Mouse (Mus musculus): ENCODE results near the gene Bahcc1.

The Bahcc1 gene

GRCm38 (mm10) chr11:120264008-120264407 is 31.3 kb downstream of the Bahcc1 start:
- in situ Hi-C loops (cut with MboI; ENCODE audit: low pct_unique_long_range_greater_than_20kb in 1 of 2, low sequenced_read_pairs in 2 of 2, unreplicated experiment in 1 of 2), result no loop called here

- in situ Hi-C loops (cut with MboI; ENCODE audit: low pct_unique_long_range_greater_than_20kb in 1 of 2, low sequenced_read_pairs in 2 of 2, unreplicated experiment in 1 of 2), result no loop called here
Measured at GRCm38 (mm10) chr11:120265458-120265857, 32.7 kb downstream of the Bahcc1 start.

- in situ Hi-C loops (cut with MboI; ENCODE audit: low pct_unique_long_range_greater_than_20kb in 1 of 2, low sequenced_read_pairs in 2 of 2, unreplicated experiment in 1 of 2), result no loop called here
Measured at GRCm38 (mm10) chr11:120266259-120266758, 33.6 kb downstream of the Bahcc1 start.

DNA sequence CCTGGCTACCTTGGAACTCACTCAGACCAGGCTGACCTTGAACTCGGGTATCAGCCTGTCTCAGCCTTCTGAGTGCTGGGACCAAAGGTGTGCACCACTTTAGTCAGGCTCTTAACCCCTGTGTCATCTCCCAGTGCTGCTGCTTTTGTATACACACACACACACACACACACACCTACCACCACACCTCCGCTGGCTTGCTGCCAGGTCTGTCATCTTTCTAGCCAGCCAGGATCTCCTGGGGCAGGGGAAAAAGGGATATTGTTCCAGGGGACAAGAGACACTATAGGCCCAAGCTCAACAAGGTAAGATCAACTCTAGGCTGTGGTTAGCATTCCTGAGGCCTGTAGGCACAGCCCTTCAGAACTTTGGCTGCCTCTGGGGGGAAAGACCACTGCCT is 34.5 kb downstream of the Bahcc1 start:
- in situ Hi-C loops (cut with MboI; ENCODE audit: low pct_unique_long_range_greater_than_20kb in 1 of 2, low sequenced_read_pairs in 2 of 2, unreplicated experiment in 1 of 2), result no loop called here

- in situ Hi-C loops (cut with MboI; ENCODE audit: low pct_unique_long_range_greater_than_20kb in 1 of 2, low sequenced_read_pairs in 2 of 2, unreplicated experiment in 1 of 2), result no loop called here
Measured at GRCm38 (mm10) chr11:120267676-120268075, 34.9 kb downstream of the Bahcc1 start.

- in situ Hi-C loops (cut with MboI; ENCODE audit: low pct_unique_long_range_greater_than_20kb in 1 of 2, low sequenced_read_pairs in 2 of 2, unreplicated experiment in 1 of 2), result no loop called here
Measured at GRCm38 (mm10) chr11:120268195-120268967, 35.6 kb downstream of the Bahcc1 start.

DNA sequence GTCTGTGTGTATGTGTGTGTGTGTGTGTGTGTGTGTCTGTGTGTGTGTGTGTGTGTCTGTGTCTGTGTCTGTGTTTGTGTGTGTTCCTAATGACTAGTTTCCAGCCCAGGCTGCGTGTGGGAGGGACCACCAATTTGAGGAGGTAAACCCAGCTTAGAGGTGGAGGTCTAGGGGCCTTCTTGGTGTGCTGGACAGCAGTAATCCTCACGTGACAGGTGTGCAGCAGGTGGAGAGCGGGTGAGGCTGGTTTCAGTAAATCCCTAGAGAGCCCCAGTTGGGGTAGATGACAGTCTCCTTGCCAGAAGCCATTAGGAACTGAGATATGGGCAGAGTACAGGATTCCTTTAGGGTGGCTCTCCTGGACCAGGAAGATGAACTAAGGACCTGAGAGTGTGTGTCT is 36.3 kb downstream of the Bahcc1 start:
- in situ Hi-C loops (cut with MboI; ENCODE audit: low pct_unique_long_range_greater_than_20kb in 1 of 2, low sequenced_read_pairs in 2 of 2, unreplicated experiment in 1 of 2), result no loop called here

- in situ Hi-C loops (cut with MboI; ENCODE audit: low pct_unique_long_range_greater_than_20kb in 1 of 2, low sequenced_read_pairs in 2 of 2, unreplicated experiment in 1 of 2), result no loop called here
Measured at GRCm38 (mm10) chr11:120269498-120270104, 36.9 kb downstream of the Bahcc1 start.

DNA sequence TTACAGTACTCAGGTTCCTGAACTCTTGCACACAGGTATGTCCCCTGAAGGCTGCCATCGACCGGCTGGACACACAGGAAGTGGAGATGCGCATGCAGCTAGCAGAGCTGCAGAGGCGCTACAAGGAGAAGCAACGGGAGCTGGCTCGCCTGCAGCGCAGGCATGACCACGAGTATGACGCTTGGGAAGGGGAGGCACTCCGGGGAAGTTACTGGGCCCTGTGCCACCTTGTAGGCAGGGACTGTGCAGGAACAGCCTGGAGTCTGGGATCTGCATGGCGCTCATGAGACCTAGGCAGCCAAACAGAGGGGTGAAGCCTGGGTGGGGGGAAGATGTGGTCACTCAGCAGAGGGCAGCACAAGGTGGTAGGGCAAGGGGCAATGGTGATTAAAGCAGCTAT is 46.6 kb downstream of the Bahcc1 start:
- in situ Hi-C loops (cut with MboI; ENCODE audit: low pct_unique_long_range_greater_than_20kb in 1 of 2, low sequenced_read_pairs in 2 of 2, unreplicated experiment in 1 of 2), result loop anchor here in 1 of 2 experiments (5.0 kb wide), 1 partner anchor 52 kb away; no protein-coding TSS in a partner anchor

DNA sequence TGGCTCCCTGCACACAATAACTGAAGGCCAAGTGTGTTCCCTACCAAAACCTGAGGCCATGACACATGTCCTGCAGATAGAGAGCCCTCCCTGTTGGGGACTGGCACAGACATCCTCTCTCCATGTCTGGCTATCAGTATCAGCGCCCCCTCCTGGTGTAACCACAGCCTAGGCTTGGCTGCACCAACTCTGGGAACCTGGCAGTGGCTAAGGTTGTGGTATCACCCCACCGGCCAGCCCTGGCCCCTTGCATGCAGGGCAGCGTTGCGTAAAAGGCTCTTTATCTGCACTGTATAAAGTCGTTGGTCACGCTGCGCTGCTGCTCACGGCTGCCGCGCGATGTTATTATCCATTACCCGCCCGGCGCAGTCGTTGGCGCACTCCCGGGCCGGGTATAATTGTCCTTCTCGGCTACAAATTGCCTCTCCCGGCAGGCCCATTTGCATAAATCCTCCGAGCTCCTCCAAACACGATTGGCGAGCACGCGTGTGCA is 47.6 kb downstream of the Bahcc1 start:
- in situ Hi-C loops (cut with MboI; ENCODE audit: low pct_unique_long_range_greater_than_20kb in 1 of 2, low sequenced_read_pairs in 2 of 2, unreplicated experiment in 1 of 2), result no loop called here

GRCm38 (mm10) chr11:120280774-120281173 is 48.0 kb downstream of the Bahcc1 start:
- in situ Hi-C loops (cut with MboI; ENCODE audit: low pct_unique_long_range_greater_than_20kb in 1 of 2, low sequenced_read_pairs in 2 of 2, unreplicated experiment in 1 of 2), result no loop called here

DNA sequence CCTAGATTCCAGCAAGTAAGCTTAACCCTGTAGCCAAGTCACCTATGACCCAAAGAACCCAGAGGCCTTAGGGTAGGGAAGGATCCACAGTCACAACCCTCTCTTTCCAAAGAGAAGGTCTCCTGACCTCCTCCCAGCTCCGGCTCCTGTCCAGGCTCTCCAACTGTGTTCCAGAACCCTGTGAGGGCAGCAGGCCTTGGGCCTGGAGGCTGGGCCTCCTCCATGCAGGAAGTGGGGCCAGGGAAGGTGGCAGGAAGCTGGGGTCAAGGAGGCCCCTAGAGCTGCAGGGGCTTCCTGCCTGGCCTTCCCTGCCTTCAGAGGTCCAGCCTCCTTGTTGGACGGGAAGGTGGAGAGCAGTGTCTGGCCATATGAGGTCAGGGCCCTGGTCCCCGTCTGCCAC is 48.5 kb downstream of the Bahcc1 start:
- in situ Hi-C loops (cut with MboI; ENCODE audit: low pct_unique_long_range_greater_than_20kb in 1 of 2, low sequenced_read_pairs in 2 of 2, unreplicated experiment in 1 of 2), result no loop called here

GRCm38 (mm10) chr11:120283542-120283941 is 50.8 kb downstream of the Bahcc1 start:
- in situ Hi-C loops (cut with MboI; ENCODE audit: low pct_unique_long_range_greater_than_20kb in 1 of 2, low sequenced_read_pairs in 2 of 2, unreplicated experiment in 1 of 2), result no loop called here

DNA sequence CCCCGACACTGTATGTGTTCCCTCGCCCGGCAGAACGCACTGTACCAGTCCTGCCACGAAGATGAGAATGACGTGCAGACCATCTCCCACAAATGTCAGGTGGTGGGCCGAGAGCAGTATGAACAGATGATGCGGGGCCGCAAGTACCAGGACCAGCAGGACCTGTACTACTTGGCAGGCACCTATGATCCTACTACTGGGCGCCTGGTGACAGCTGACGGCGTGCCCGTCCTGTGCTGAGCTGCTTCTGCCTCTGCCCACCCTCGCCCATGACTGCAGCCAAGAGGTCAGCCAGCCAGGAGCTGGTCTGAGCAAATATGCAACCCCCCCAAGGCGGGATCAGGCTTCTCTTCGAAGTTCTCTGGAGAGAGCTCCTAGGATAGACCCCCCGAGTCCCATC is 56.9 kb downstream of the Bahcc1 start:
- in situ Hi-C loops (cut with MboI; ENCODE audit: low pct_unique_long_range_greater_than_20kb in 1 of 2, low sequenced_read_pairs in 2 of 2, unreplicated experiment in 1 of 2), result no loop called here

DNA sequence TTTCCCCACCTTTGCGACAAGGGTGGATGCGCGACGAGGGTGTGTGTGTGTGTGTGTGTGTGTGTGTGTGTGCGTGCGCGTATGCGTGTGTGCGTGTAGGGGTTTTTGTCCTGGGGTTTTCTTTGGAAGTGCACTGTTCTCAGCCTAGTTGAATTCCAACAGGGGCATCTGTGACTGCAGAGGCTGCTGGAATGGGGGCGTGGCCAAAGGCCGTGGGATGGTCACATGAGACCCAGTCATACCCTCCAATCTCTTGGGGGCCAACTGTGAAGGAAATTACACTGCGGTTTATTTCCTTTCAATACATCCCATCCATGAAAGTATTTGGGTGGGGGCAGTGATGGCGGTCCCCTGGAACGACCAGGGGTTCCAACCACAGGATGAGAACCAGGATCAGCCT is 57.5 kb downstream of the Bahcc1 start:
- in situ Hi-C loops (cut with MboI; ENCODE audit: low pct_unique_long_range_greater_than_20kb in 1 of 2, low sequenced_read_pairs in 2 of 2, unreplicated experiment in 1 of 2), result no loop called here

GRCm38 (mm10) chr11:120293714-120294113 is 61.0 kb downstream of the Bahcc1 start:
- in situ Hi-C loops (cut with MboI; ENCODE audit: low pct_unique_long_range_greater_than_20kb in 1 of 2, low sequenced_read_pairs in 2 of 2, unreplicated experiment in 1 of 2), result no loop called here

DNA sequence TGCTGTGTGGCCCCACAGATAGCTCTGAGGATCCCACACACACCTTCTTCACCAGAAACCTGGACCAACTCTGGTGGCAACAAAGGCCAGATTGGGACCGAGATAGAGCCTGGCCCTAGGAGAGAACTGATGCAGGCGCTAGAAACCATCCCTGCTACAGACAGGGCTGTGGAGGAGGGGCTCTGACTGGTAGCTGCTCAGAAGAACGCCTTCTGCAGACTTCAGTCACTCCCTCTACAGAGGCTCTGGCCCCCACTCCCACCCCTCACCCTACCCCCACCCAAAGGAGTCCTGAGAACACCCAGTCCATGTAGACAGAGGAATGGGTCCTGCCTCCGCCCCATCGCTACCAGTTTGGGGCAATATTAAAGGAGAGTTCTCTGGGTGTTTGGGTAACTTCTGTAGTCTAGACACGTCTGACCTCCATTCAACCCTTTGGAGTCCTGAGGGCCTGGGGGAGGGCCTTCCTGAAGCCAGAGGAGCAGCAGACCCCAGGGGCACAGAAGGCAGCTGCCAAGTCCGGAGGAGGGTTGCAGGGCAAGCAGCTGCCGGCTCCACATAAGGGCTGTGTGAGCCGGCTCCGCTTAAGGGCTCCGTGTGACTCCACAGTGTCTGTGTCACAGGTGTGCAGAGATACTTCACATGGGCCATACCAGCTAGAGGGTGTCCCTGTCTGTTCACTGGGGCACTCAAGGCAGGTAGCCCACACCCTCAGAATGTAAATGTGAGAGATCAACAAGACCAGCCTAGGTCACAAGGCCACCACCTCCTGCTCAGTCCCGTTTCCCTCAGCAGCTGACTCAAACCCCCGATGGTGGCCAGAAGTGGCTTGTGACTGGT is 63.8 kb downstream of the Bahcc1 start:
- in situ Hi-C loops (cut with MboI; ENCODE audit: low pct_unique_long_range_greater_than_20kb in 1 of 2, low sequenced_read_pairs in 2 of 2, unreplicated experiment in 1 of 2), result no loop called here

- in situ Hi-C loops (cut with MboI; ENCODE audit: low pct_unique_long_range_greater_than_20kb in 1 of 2, low sequenced_read_pairs in 2 of 2, unreplicated experiment in 1 of 2), result no loop called here
Measured at GRCm38 (mm10) chr11:120297767-120298166, 65.0 kb downstream of the Bahcc1 start.

Measured in mouse embryonic stem cell (cell line).